Comparison of ENCODE assay signal across 23 mouse cellular contexts in the genomic region with DNA sequence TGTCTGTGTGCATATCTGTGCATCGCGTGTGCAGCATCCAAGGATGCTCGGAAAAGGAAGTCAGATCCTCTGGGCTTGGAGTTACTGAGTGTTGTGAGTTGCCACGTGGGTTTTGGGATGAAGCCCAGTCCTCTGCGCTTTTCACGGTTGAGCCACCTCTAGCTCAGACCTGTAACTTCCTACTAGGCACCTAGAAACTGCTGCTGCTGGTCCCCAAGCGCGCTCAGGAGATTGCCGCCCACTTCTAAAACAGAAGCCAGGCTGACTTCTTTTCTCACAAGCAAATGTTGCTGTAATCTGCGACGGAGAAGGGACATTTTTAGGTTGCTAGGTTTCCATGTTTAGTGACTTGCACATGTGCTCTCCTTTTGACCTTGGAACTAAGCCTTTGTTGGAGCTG. TPM values are rescaled to one million over a fixed set of nuclear protein-coding genes. Genes with fewer than 3 reads are reported as not detected.
A peak's percentile ranks its signal among the peaks of the same experiment; 100 is the strongest.
DNase-seq lines count a peak whose midpoint lies in the region; ATAC-seq lines count a peak whose summit lies in the region.
"Had no signal": no experiment of that assay in that cellular context is flagged by ENCODE, and none has a peak within 500 bp of the region (broad histone marks: within the 10 kb centered on the region; RNA-seq: fewer than 3 reads in every experiment).

No protein-coding gene starts in this region.

- H3K4me2 ChIP-seq in forebrain, embryonic 11.5 days (ENCODE audit: low read depth, low read length, severe bottlenecking) = no peak overlapping the region
- H3K4me2 ChIP-seq in forebrain, embryonic 16.5 days (ENCODE audit: low read length) = no peak overlapping the region
- H3K4me2 ChIP-seq: embryonic facial prominence, embryonic 15.5 days; forebrain, embryonic 12.5 days; limb, embryonic 15.5 days; midbrain, embryonic 11.5 days had no signal

- peak; percentile 49 for DNase-seq in forebrain, embryonic 11.5 days (ENCODE audit: low spot score)
- DNase-seq in ES-CJ7 (ENCODE audit: low read depth, low spot score) = peak; percentile 55
- peak; percentile 31 to 78 for DNase-seq in left cerebral cortex, postnatal 14 days (ENCODE audit: low spot score in 2 of 2)
- DNase-seq in right cerebral cortex, postnatal 36 days (ENCODE audit: low spot score in 2 of 2) = peak; percentile 42 to 48
- DNase-seq in layer of hippocampus, adult 9-11 months = no peak
- no peak for DNase-seq in thymus, postnatal 10 days (ENCODE audit: low spot score in 2 of 2)
- DNase-seq in adrenal gland, adult 2 months = no peak
- DNase-seq: B cell, adult 2 months; gastrocnemius, adult 2 months; heart, adult 11 months; lung, adult 18-20 months; lung, postnatal 36 days; thymus, postnatal 4 days had no signal

- H3K9ac ChIP-seq in forebrain, embryonic 11.5 days (ENCODE audit: low read length) = no peak overlapping the region
- no peak overlapping the region for H3K9ac ChIP-seq in forebrain, embryonic 16.5 days (replicated peaks; ENCODE audit: low read depth, low read length)
- H3K9ac ChIP-seq: embryonic facial prominence, embryonic 15.5 days; forebrain, embryonic 12.5 days; limb, embryonic 15.5 days had no signal

- no peaks in the 10 kb centered on the region for H3K27me3 ChIP-seq in forebrain, embryonic 11.5 days (ENCODE audit: control insufficient read depth, insufficient read depth, low read length)
- no peaks in the 10 kb centered on the region; the same call in 1 of the 2 replicates for H3K27me3 ChIP-seq in forebrain, embryonic 16.5 days (replicated peaks; ENCODE audit: control insufficient read depth, insufficient read depth, low read length)
- H3K27me3 ChIP-seq: embryonic facial prominence, embryonic 15.5 days; limb, embryonic 15.5 days had no signal

- no peaks in the 10 kb centered on the region for H3K36me3 ChIP-seq in forebrain, embryonic 11.5 days (ENCODE audit: control insufficient read depth, insufficient read depth, low read length)
- no peaks in the 10 kb centered on the region for H3K36me3 ChIP-seq in forebrain, embryonic 16.5 days (ENCODE audit: control insufficient read depth, insufficient read depth)
- H3K36me3 ChIP-seq: embryonic facial prominence, embryonic 15.5 days; forebrain, embryonic 12.5 days; limb, embryonic 15.5 days had no signal

- H3K4me3 ChIP-seq in forebrain, embryonic 11.5 days (ENCODE audit: low read depth, low read length) = no peak overlapping the region
- H3K4me3 ChIP-seq in forebrain, embryonic 16.5 days (replicated peaks; ENCODE audit: low read length) = no peak overlapping the region
- H3K4me3 ChIP-seq: embryonic facial prominence, embryonic 15.5 days; forebrain, embryonic 12.5 days; gastrocnemius, adult 2 months; limb, embryonic 15.5 days had no signal

- peaks cover 5% of the 10 kb centered on the region; the same call in 1 of the 2 replicates for H3K4me1 ChIP-seq in forebrain, embryonic 11.5 days (replicated peaks; ENCODE audit: control insufficient read depth, insufficient read depth, low read length)
- peaks cover 15% of the 10 kb centered on the region for H3K4me1 ChIP-seq in forebrain, embryonic 16.5 days (replicated peaks; ENCODE audit: control insufficient read depth, insufficient read depth, low read length)

- H3K27ac ChIP-seq in forebrain, embryonic 11.5 days (ENCODE audit: low read depth, low read length) = no peak overlapping the region
- H3K27ac ChIP-seq in forebrain, embryonic 16.5 days (ENCODE audit: low read length) = no peak overlapping the region
- H3K27ac ChIP-seq: embryonic facial prominence, embryonic 15.5 days; forebrain, embryonic 12.5 days; gastrocnemius, adult 2 months; kidney, postnatal 0 days; limb, embryonic 15.5 days had no signal

- WGBS in forebrain, embryonic 11.5 days = 87% methylated on average over 11 of the region's 11 CpGs
- 88% methylated on average over 11 of the region's 11 CpGs for WGBS in forebrain, embryonic 16.5 days

- intact Hi-C loops in left cerebral cortex, postnatal 14 days (cut with DNase I) = loop anchor here (10.0 kb wide), 1 partner anchor 250 kb away; a partner anchor contains a TSS

- no peak for ATAC-seq in forebrain, embryonic 11.5 days (replicated peaks; ENCODE audit: low FRiP score)
- ATAC-seq in forebrain, embryonic 16.5 days = no peak

- no peaks in the 10 kb centered on the region for H3K9me3 ChIP-seq in forebrain, embryonic 11.5 days (ENCODE audit: control insufficient read depth, low read length)
- no peaks in the 10 kb centered on the region for H3K9me3 ChIP-seq in forebrain, embryonic 16.5 days (ENCODE audit: control insufficient read depth, low read length)
- H3K9me3 ChIP-seq: embryonic facial prominence, embryonic 15.5 days; forebrain, embryonic 12.5 days; limb, embryonic 15.5 days had no signal

RNA-seq across cellular contexts. Expression of a gene that starts 12.5 kb away (rescaled TPM):
- polyA plus RNA-seq in forebrain, embryonic 11.5 days (2014; fragmentation: Nextera tagmentation; extraction: Ambion mirVana) = 55.0 and 58.5 TPM in 2 replicates
- polyA plus RNA-seq in forebrain, embryonic 16.5 days (2015; fragmentation: Nextera tagmentation; extraction: Ambion mirVana) = 11.9 and 14.9 TPM in 2 replicates
- 10 to 100 TPM; 34.9 to 36.3 TPM for total RNA-seq in left cerebral cortex, postnatal 14 days (2021)
- total RNA-seq in adrenal gland, adult 2 months (2021) = 10 to 100 TPM; 48.8 to 52.0 TPM
- polyA plus RNA-seq in adrenal gland, adult 2 months (2012; rRNA removed) = 6.9 and 7.7 TPM in 2 replicates

RNA-seq across cellular contexts. Expression of a gene that starts 35.4 kb away (rescaled TPM):
- not detected in 2 replicates for polyA plus RNA-seq in forebrain, embryonic 11.5 days (2014; fragmentation: Nextera tagmentation; extraction: Ambion mirVana)
- polyA plus RNA-seq in forebrain, embryonic 16.5 days (2015; fragmentation: Nextera tagmentation; extraction: Ambion mirVana) = not detected in 2 replicates
- total RNA-seq in left cerebral cortex, postnatal 14 days (2021) = not detected
- total RNA-seq in adrenal gland, adult 2 months (2021) = 1 to 10 TPM in 1 of 2 experiments, not detected in 1; 1.3 TPM
- not detected in 2 replicates for polyA plus RNA-seq in adrenal gland, adult 2 months (2012; rRNA removed)
- total RNA-seq: layer of hippocampus, postnatal 10 days; MEL; neutrophil, adult 5-6 weeks had no signal
- polyA plus RNA-seq: forebrain, embryonic 12.5 days; hindbrain, embryonic 11.5 days; midbrain, embryonic 11.5 days had no signal

Comparison
In these comparisons a context has a peak if more than half of its experiments do, and no peak if none do; other contexts are left out.
1. DNase-seq: peak in forebrain, embryonic 11.5 days (single experiment), ES-CJ7 (single experiment), left cerebral cortex, postnatal 14 days (2 of 2) and right cerebral cortex, postnatal 36 days (2 of 2); none in layer of hippocampus, adult 9-11 months (single experiment), thymus, postnatal 10 days (0 of 2) and adrenal gland, adult 2 months (single experiment).